Mouse (Mus musculus): Measurements from ENCODE around the gene Gpr19. TPM values are rescaled to one million over a fixed set of nuclear protein-coding genes. Genes with fewer than 3 reads are reported as not detected.

The Gpr19 gene
- polyA plus RNA-seq, 1 experiment from 2014 or later: 35.9 TPM

- H3K9ac ChIP-seq (replicated peaks; ENCODE audit: low read depth, low read length): no peak overlapping the region
- H3K9me3 ChIP-seq (ENCODE audit: control insufficient read depth, low read length): no peaks in the 10 kb centered on the region
- no peaks in the 10 kb centered on the region for H3K4me1 ChIP-seq (ENCODE audit: control insufficient read depth, insufficient read depth, low read length)
- WGBS: 96% methylated on average over 4 of the region's 4 CpGs
- no peak overlapping the region for H3K4me3 ChIP-seq (ENCODE audit: low read depth, low read length)
- H3K27me3 ChIP-seq (ENCODE audit: control insufficient read depth, insufficient read depth, low read length): no peaks in the 10 kb centered on the region
- H3K36me3 ChIP-seq (ENCODE audit: control insufficient read depth, insufficient read depth, low read length): peaks cover 26% of the 10 kb centered on the region
- H3K4me2 ChIP-seq (ENCODE audit: low read depth, low read length): no peak overlapping the region
- no peak for ATAC-seq (ENCODE audit: low read depth)
- H3K27ac ChIP-seq (ENCODE audit: low read depth, low read length): no peak overlapping the region
These were observed 27.5 kb downstream of the Gpr19 start for GRCm38 (mm10) chr6:134870887-134871286.

GRCm38 (mm10) chr6:134870209-134870742, 28.1 kb downstream of the Gpr19 start:
- WGBS: 93% methylated on average over 12 of the region's 12 CpGs
- Histone ChIP-seq H3K9ac (replicated peaks; ENCODE audit: low read depth, low read length) (no peak overlapping the region), H3K27ac (ENCODE audit: low read depth, low read length) (no peak overlapping the region), H3K4me3 (ENCODE audit: low read depth, low read length) (no peak overlapping the region), H3K9me3 (ENCODE audit: control insufficient read depth, low read length) (no peaks in the 10 kb centered on the region), H3K27me3 (ENCODE audit: control insufficient read depth, insufficient read depth, low read length) (no peaks in the 10 kb centered on the region), H3K4me1 (ENCODE audit: control insufficient read depth, insufficient read depth, low read length) (no peaks in the 10 kb centered on the region), H3K36me3 (ENCODE audit: control insufficient read depth, insufficient read depth, low read length) (peaks cover 26% of the 10 kb centered on the region), H3K4me2 (ENCODE audit: low read depth, low read length) (no peak overlapping the region)
- no peak for ATAC-seq (ENCODE audit: low read depth)

- Histone ChIP-seq H3K36me3 (ENCODE audit: control insufficient read depth, insufficient read depth, low read length) (peaks cover 26% of the 10 kb centered on the region), H3K4me2 (ENCODE audit: low read depth, low read length) (no peak overlapping the region), H3K4me3 (ENCODE audit: low read depth, low read length) (no peak overlapping the region), H3K9me3 (ENCODE audit: control insufficient read depth, low read length) (no peaks in the 10 kb centered on the region), H3K9ac (replicated peaks; ENCODE audit: low read depth, low read length) (no peak overlapping the region), H3K27me3 (ENCODE audit: control insufficient read depth, insufficient read depth, low read length) (no peaks in the 10 kb centered on the region), H3K27ac (ENCODE audit: low read depth, low read length) (no peak overlapping the region), H3K4me1 (ENCODE audit: control insufficient read depth, insufficient read depth, low read length) (peaks cover 5% of the 10 kb centered on the region; the same call in 1 of the 2 replicates)
- ATAC-seq (ENCODE audit: low read depth): no peak
- WGBS: 94% methylated on average over 3 of the region's 3 CpGs
These were observed 31.1 kb downstream of the Gpr19 start for GRCm38 (mm10) chr6:134867325-134867724.

DNA sequence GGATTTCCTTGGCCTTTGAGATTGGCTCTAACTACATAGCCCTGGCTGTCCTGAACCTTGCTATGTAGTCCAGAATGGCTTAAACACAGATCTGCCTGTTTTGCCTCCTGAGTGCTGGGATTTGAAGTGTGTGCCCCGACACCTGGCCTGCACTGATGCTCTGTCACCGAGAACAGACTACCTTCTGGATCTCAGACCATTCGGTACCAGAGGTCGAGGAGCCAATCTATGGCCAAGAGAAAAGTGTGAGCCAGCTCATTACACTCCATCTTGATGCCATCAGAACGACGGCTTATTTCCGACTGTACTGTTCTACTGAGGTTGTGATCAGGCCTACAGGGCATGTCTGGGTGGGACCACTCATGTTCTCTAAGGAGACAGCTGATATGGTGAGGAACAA, 32.3 kb downstream of the Gpr19 start:
- ATAC-seq (ENCODE audit: low read depth): no peak
- H3K4me2 ChIP-seq (ENCODE audit: low read depth, low read length): no peak overlapping the region
- peaks cover 25% of the 10 kb centered on the region for H3K36me3 ChIP-seq (ENCODE audit: control insufficient read depth, insufficient read depth, low read length)
- no peaks in the 10 kb centered on the region for H3K9me3 ChIP-seq (ENCODE audit: control insufficient read depth, low read length)
- H3K9ac ChIP-seq (replicated peaks; ENCODE audit: low read depth, low read length): no peak overlapping the region
- no peaks in the 10 kb centered on the region for H3K27me3 ChIP-seq (ENCODE audit: control insufficient read depth, insufficient read depth, low read length)
- peaks cover 8% of the 10 kb centered on the region; the same call in 1 of the 2 replicates for H3K4me1 ChIP-seq (ENCODE audit: control insufficient read depth, insufficient read depth, low read length)
- H3K4me3 ChIP-seq (ENCODE audit: low read depth, low read length): no peak overlapping the region
- H3K27ac ChIP-seq (ENCODE audit: low read depth, low read length): no peak overlapping the region
- WGBS: 93% methylated on average over 7 of the region's 7 CpGs

DNA sequence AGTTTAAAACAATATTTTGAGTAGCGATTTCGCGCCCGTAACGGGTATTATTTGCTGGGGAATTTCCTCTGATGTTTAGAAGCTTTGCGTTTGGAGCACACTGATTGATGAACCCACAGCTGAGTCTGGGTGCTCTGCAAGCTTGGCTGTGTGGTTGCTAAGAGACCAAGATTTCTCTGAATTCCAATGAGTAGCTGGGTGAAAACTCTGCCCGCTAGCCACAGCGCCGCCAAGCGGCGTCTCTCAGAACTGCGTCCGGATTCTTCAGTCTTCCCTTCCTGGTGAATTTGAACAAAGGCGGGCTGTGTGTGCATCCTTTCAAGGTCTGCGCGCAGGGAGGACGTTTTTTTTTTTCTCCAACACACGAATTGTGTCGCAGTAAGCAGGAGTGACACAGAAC, 35.2 kb downstream of the Gpr19 start:
- peaks cover 8% of the 10 kb centered on the region; the same call in 1 of the 2 replicates for H3K4me1 ChIP-seq (ENCODE audit: control insufficient read depth, insufficient read depth, low read length)
- H3K27me3 ChIP-seq (ENCODE audit: control insufficient read depth, insufficient read depth, low read length): no peaks in the 10 kb centered on the region
- no peak overlapping the region; the same call in 1 of the 2 replicates for H3K9ac ChIP-seq (replicated peaks; ENCODE audit: low read depth, low read length)
- H3K27ac ChIP-seq (ENCODE audit: low read depth, low read length): peak overlapping the region; percentile 66; the same call in 1 of the 2 replicates
- ATAC-seq (ENCODE audit: low read depth): peak; percentile 93
- H3K4me2 ChIP-seq (ENCODE audit: low read depth, low read length): peak overlapping the region; percentile 46
- no peaks in the 10 kb centered on the region for H3K9me3 ChIP-seq (ENCODE audit: control insufficient read depth, low read length)
- H3K36me3 ChIP-seq (ENCODE audit: control insufficient read depth, insufficient read depth, low read length): peaks cover 9% of the 10 kb centered on the region; the same call in 1 of the 2 replicates
- H3K4me3 ChIP-seq (ENCODE audit: low read depth, low read length): peak overlapping the region; percentile 18
- under 1% methylated on average over 19 of the region's 19 CpGs for WGBS

GRCm38 (mm10) chr6:134862671-134863104, 35.7 kb downstream of the Gpr19 start:
- no peaks in the 10 kb centered on the region for H3K27me3 ChIP-seq (ENCODE audit: control insufficient read depth, insufficient read depth, low read length)

DNA sequence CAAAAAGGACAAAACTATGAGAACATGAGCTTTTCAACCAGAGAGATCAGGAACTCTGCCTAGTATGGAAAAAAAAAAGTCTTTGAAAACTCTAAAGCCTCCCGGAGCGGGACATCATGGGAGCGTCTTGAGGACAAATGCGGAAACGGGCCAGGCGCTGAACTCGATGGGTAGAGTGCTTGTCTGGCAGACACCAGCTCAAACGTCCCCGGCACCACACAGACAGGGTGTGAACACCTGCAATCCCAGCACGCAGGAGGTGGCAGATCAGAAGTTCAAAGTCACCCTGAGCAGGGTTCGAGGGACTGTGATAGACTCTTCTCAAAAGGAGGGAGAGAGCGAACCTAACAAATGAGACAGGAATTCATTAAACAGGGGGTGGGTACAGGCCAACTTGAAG, 37.0 kb downstream of the Gpr19 start:
- Histone ChIP-seq H3K4me2 (ENCODE audit: low read depth, low read length) (no peak overlapping the region), H3K9ac (replicated peaks; ENCODE audit: low read depth, low read length) (no peak overlapping the region), H3K4me1 (ENCODE audit: control insufficient read depth, insufficient read depth, low read length) (peaks cover 8% of the 10 kb centered on the region; the same call in 1 of the 2 replicates), H3K9me3 (ENCODE audit: control insufficient read depth, low read length) (no peaks in the 10 kb centered on the region), H3K27ac (ENCODE audit: low read depth, low read length) (no peak overlapping the region), H3K36me3 (ENCODE audit: control insufficient read depth, insufficient read depth, low read length) (peaks cover 3% of the 10 kb centered on the region; the same call in 1 of the 2 replicates), H3K27me3 (ENCODE audit: control insufficient read depth, insufficient read depth, low read length) (no peaks in the 10 kb centered on the region), H3K4me3 (ENCODE audit: low read depth, low read length) (no peak overlapping the region)
- ATAC-seq (ENCODE audit: low read depth): no peak
- 83% methylated on average over 12 of the region's 12 CpGs for WGBS

More at GRCm38 (mm10) chr6:134862671-134863104, 35.7 kb downstream of the Gpr19 start:
- Histone ChIP-seq H3K9me3 (ENCODE audit: control insufficient read depth, low read length) (no peaks in the 10 kb centered on the region), H3K36me3 (ENCODE audit: control insufficient read depth, insufficient read depth, low read length) (peaks cover 6% of the 10 kb centered on the region; the same call in 1 of the 2 replicates), H3K4me3 (ENCODE audit: low read depth, low read length) (peak overlapping the region; percentile 18), H3K4me1 (ENCODE audit: control insufficient read depth, insufficient read depth, low read length) (peaks cover 8% of the 10 kb centered on the region; the same call in 1 of the 2 replicates), H3K4me2 (ENCODE audit: low read depth, low read length) (peak overlapping the region; percentile 46), H3K27ac (ENCODE audit: low read depth, low read length) (peak overlapping the region; percentile 66), H3K9ac (replicated peaks; ENCODE audit: low read depth, low read length) (no peak overlapping the region; the same call in 1 of the 2 replicates)
- 7% methylated on average over 13 of the region's 13 CpGs for WGBS
- peak; percentile 79 for ATAC-seq (ENCODE audit: low read depth)

DNA sequence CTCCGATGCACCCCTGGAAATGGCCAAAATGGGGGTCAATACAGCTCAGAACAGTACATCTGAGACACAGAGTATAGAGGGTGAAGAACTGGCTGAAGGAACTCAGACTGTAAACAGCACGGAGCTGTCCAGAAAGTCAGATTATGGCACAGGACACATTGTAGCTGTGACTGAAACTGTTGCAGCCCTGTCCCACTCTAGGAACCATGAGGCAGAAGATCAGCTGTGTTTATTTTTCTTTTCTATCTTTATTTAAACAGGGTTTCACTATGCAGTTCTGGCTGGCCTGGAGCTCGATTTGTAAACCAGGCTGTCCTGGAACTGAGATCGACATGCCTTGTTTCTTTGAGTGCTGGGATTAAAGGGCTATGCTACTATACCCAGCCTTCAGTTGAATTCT, 38.1 kb downstream of the Gpr19 start:
- H3K27me3 ChIP-seq (ENCODE audit: control insufficient read depth, insufficient read depth, low read length): no peaks in the 10 kb centered on the region
- no peaks in the 10 kb centered on the region for H3K9me3 ChIP-seq (ENCODE audit: control insufficient read depth, low read length)
- WGBS: 90% methylated on average over 4 of the region's 4 CpGs
- no peak overlapping the region for H3K4me2 ChIP-seq (ENCODE audit: low read depth, low read length)
- H3K27ac ChIP-seq (ENCODE audit: low read depth, low read length): no peak overlapping the region
- H3K4me3 ChIP-seq (ENCODE audit: low read depth, low read length): no peak overlapping the region
- peaks cover 8% of the 10 kb centered on the region; the same call in 1 of the 2 replicates for H3K4me1 ChIP-seq (ENCODE audit: control insufficient read depth, insufficient read depth, low read length)
- no peak overlapping the region for H3K9ac ChIP-seq (replicated peaks; ENCODE audit: low read depth, low read length)
- H3K36me3 ChIP-seq (ENCODE audit: control insufficient read depth, insufficient read depth, low read length): peaks cover 3% of the 10 kb centered on the region; the same call in 1 of the 2 replicates
- ATAC-seq (ENCODE audit: low read depth): no peak

GRCm38 (mm10) chr6:134859021-134859420, 39.4 kb downstream of the Gpr19 start:
- H3K9me3 ChIP-seq (ENCODE audit: control insufficient read depth, low read length): no peaks in the 10 kb centered on the region
- no peak overlapping the region for H3K9ac ChIP-seq (replicated peaks; ENCODE audit: low read depth, low read length)
- WGBS: 91% methylated on average over 6 of the region's 6 CpGs
- no peak overlapping the region for H3K4me3 ChIP-seq (ENCODE audit: low read depth, low read length)
- no peak for ATAC-seq (ENCODE audit: low read depth)
- H3K27ac ChIP-seq (ENCODE audit: low read depth, low read length): no peak overlapping the region
- peaks cover 3% of the 10 kb centered on the region; the same call in 1 of the 2 replicates for H3K36me3 ChIP-seq (ENCODE audit: control insufficient read depth, insufficient read depth, low read length)
- H3K4me2 ChIP-seq (ENCODE audit: low read depth, low read length): no peak overlapping the region
- no peaks in the 10 kb centered on the region for H3K27me3 ChIP-seq (ENCODE audit: control insufficient read depth, insufficient read depth, low read length)
- peaks cover 8% of the 10 kb centered on the region; the same call in 1 of the 2 replicates for H3K4me1 ChIP-seq (ENCODE audit: control insufficient read depth, insufficient read depth, low read length)

Measured in neural tube, embryonic 14.5 days (tissue).